Mouse (Mus musculus) monocyte, adult 59 days (primary cell): ENCODE data around the gene Crhbp. TPM values are rescaled to one million over a fixed set of nuclear protein-coding genes. Genes with fewer than 3 reads are reported as not detected.

ENCODE experiments used
- total RNA-seq, 2 experiments: library from RNA; stranded (reverse); gene quantifications; one replicate each; pipeline ENCODE4 v1.2.4; 2023

Gene Crhbp
- total RNA-seq = not detected

DNA sequence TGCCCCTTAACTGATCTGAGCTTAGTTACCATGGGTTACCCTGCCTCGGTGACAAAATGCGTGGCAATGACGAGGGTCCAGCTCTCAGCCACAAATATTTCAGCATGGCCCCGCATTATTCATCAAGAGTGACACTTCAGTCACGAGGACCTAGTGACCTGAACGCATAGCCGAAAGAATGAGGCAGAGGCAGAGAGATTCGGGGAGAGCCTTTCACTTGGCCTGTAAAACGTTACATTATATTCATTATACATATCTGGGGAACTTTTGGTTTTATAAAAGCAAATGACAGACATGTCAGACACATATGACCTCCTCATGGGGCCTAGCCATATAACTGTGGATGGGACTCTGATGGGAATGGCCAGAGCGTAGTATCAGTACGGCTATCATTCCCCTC is at the start of gene Crhbp:
Gene Crhbp (minus strand): TSS at position 101 of the 400 bp plus-strand sequence.

GRCm38 (mm10) chr13:95478671-95479413 is 34.1 kb upstream of the Crhbp start, which contains the start of gene S100z:
Gene S100z, minus strand, starts transcription at chr13:95478721.

Other genes with a start within 250 kb of the Crhbp start
- gene Pde8b, start 194.6 kb downstream of the Crhbp start, total RNA-seq = 1 to 10 TPM; 6.4 to 7.9 TPM
- 1 to 10 TPM; 5.7 to 7.6 TPM for gene Zbed3, start 121.3 kb downstream of the Crhbp start, total RNA-seq
- gene Aggf1, start 69.6 kb downstream of the Crhbp start, total RNA-seq = 10 to 100 TPM; 32.6 to 35.1 TPM
- not detected for gene S100z, start 33.8 kb upstream of the Crhbp start, total RNA-seq
- under 1 TPM in 1 of 2 experiments, not detected in 1; 0.24 TPM for gene F2rl1, start 80.3 kb upstream of the Crhbp start, total RNA-seq
- 1 to 10 TPM; 1.8 TPM for gene F2r, start 173.6 kb upstream of the Crhbp start, total RNA-seq